In genomic region chr8:11867832-11868231, GRCm38 (mm10) we compare ENCODE assay signal across 20 mouse cellular contexts. TPM values are rescaled to one million over a fixed set of nuclear protein-coding genes. Genes with fewer than 3 reads are reported as not detected.
A peak's percentile ranks its signal among the peaks of the same experiment; 100 is the strongest.
DNase-seq lines count a peak whose midpoint lies in the region; ATAC-seq and TF ChIP-seq lines count a peak whose summit lies in the region.
"Had no signal": no experiment of that assay in that cellular context is flagged by ENCODE, and none has a peak within 500 bp of the region (broad histone marks: within the 10 kb centered on the region; RNA-seq: fewer than 3 reads in every experiment).

No protein-coding gene starts in this region.

- H3K9me3 ChIP-seq in liver, embryonic 14.5 days (ENCODE audit: control insufficient read depth, low read length): no peaks in the 10 kb centered on the region
- peaks cover 22% of the 10 kb centered on the region for H3K9me3 ChIP-seq in E14TG2a.4 (ENCODE audit: low read length)
- H3K9me3 ChIP-seq in hindbrain, embryonic 16.5 days (ENCODE audit: control insufficient read depth, low read length): peaks cover 2% of the 10 kb centered on the region
- H3K9me3 ChIP-seq: forebrain, embryonic 15.5 days; limb, embryonic 15.5 days had no signal

- TF ChIP-seq POLR2A in heart, adult 2 months (IDR thresholded peaks at IDR 0.05; ENCODE audit: insufficient read depth, low read depth, low read length): no peak
- TF ChIP-seq POLR2A in bone marrow, adult 2 months (IDR thresholded peaks at IDR 0.05; ENCODE audit: borderline replicate concordance, control insufficient read depth, low read depth, low read length): no peak

- intact Hi-C loops in heart, adult 2 months (cut with DNase I): no loop called here
- intact Hi-C loops in heart, postnatal 10 days (cut with DNase I): no loop called here

- H3K36me3 ChIP-seq in heart, adult 2 months (ENCODE audit: control insufficient read depth, insufficient read depth, low read length): no peaks in the 10 kb centered on the region
- no peaks in the 10 kb centered on the region for H3K36me3 ChIP-seq in liver, embryonic 14.5 days (replicated peaks; ENCODE audit: control insufficient read depth, insufficient read depth, low read depth)
- no peaks in the 10 kb centered on the region for H3K36me3 ChIP-seq in E14TG2a.4 (ENCODE audit: insufficient read depth, low read length)
- no peaks in the 10 kb centered on the region for H3K36me3 ChIP-seq in hindbrain, embryonic 16.5 days (ENCODE audit: control insufficient read depth, insufficient read depth, low read length)
- H3K36me3 ChIP-seq: forebrain, embryonic 15.5 days; limb, embryonic 15.5 days had no signal

- H3K9ac ChIP-seq in heart, adult 2 months (ENCODE audit: low read depth, low read length): no peak overlapping the region
- H3K9ac ChIP-seq in liver, embryonic 14.5 days (replicated peaks): no peak overlapping the region
- H3K9ac ChIP-seq in hindbrain, embryonic 16.5 days (ENCODE audit: low read depth, low read length): no peak overlapping the region
- H3K9ac ChIP-seq: forebrain, embryonic 15.5 days; limb, embryonic 15.5 days had no signal

- DNase-seq in heart, adult 2 months: no peak
- no peak for DNase-seq in heart, postnatal 10 days
- no peak for DNase-seq in liver, embryonic 14.5 days (ENCODE audit: low read depth in 3 of 3, low spot score in 3 of 3)
- no peak for DNase-seq in liver
- DNase-seq: cerebellum, adult 11 months; cerebellum, postnatal 25 days; heart, adult 18-20 months; kidney, adult 11 months; kidney, postnatal 14 days; lung, postnatal 4 days had no signal

- H3K4me3 ChIP-seq in heart, adult 2 months: no peak overlapping the region
- no peak overlapping the region for H3K4me3 ChIP-seq in liver, embryonic 14.5 days (ENCODE audit: insufficient read depth in 1 of 2, low read depth in 2 of 2, low read length in 2 of 2)
- H3K4me3 ChIP-seq in E14TG2a.4 (replicated peaks; ENCODE audit: low read length): no peak overlapping the region
- no peak overlapping the region for H3K4me3 ChIP-seq in bone marrow, adult 2 months (replicated peaks; ENCODE audit: control insufficient read depth, low read depth, low read length)
- no peak overlapping the region for H3K4me3 ChIP-seq in hindbrain, embryonic 16.5 days (ENCODE audit: low read length)
- H3K4me3 ChIP-seq: forebrain, embryonic 15.5 days; limb, embryonic 15.5 days; myocyte had no signal

- TF ChIP-seq EP300 in heart, adult 2 months (IDR thresholded peaks at IDR 0.05; ENCODE audit: insufficient read depth, low read depth, low read length): no peak
- no peak for TF ChIP-seq EP300 in liver, embryonic 14.5 days (IDR thresholded peaks at IDR 0.05; ENCODE audit: low read depth)

- no peak for ATAC-seq in liver, embryonic 14.5 days (ENCODE audit: insufficient read depth)
- no peak for ATAC-seq in granulocyte monocyte progenitor cell, adult 5-6 weeks (replicated peaks; ENCODE audit: poor library complexity, severe bottlenecking)
- ATAC-seq in hindbrain, embryonic 16.5 days: no peak
- ATAC-seq: forebrain, embryonic 15.5 days had no signal

- H3K4me1 ChIP-seq in heart, adult 2 months (ENCODE audit: control insufficient read depth, insufficient read depth, low read length): no peaks in the 10 kb centered on the region
- no peaks in the 10 kb centered on the region for H3K4me1 ChIP-seq in liver, embryonic 14.5 days (replicated peaks; ENCODE audit: control insufficient read depth in 2 of 2, insufficient read depth in 2 of 2, low read length in 1 of 2)
- H3K4me1 ChIP-seq in E14TG2a.4 (replicated peaks; ENCODE audit: low read depth, low read length): 0 out of 2 replicates have a peak, but pooled peaks cover 3% of the 10 kb centered on the region
- no peaks in the 10 kb centered on the region for H3K4me1 ChIP-seq in bone marrow, adult 2 months (ENCODE audit: control insufficient read depth, insufficient read depth, low read length)
- H3K4me1 ChIP-seq in hindbrain, embryonic 16.5 days (ENCODE audit: control insufficient read depth, insufficient read depth, low read depth, low read length): no peaks in the 10 kb centered on the region
- H3K4me1 ChIP-seq: forebrain, embryonic 15.5 days; limb, embryonic 15.5 days had no signal

- H3K27ac ChIP-seq in heart, adult 2 months: no peak overlapping the region
- H3K27ac ChIP-seq in liver, embryonic 14.5 days: no peak overlapping the region
- no peak overlapping the region for H3K27ac ChIP-seq in bone marrow, adult 2 months (ENCODE audit: control insufficient read depth, insufficient read depth, low read depth, low read length, poor library complexity)
- H3K27ac ChIP-seq in hindbrain, embryonic 16.5 days (ENCODE audit: low read depth, low read length): no peak overlapping the region
- H3K27ac ChIP-seq: forebrain, embryonic 15.5 days; limb, embryonic 15.5 days had no signal

- H3K4me2 ChIP-seq in liver, embryonic 14.5 days (ENCODE audit: low read depth): no peak overlapping the region
- H3K4me2 ChIP-seq in hindbrain, embryonic 16.5 days (ENCODE audit: low read length): no peak overlapping the region
- H3K4me2 ChIP-seq: forebrain, embryonic 15.5 days; limb, embryonic 15.5 days; midbrain, embryonic 11.5 days had no signal

- no peaks in the 10 kb centered on the region for H3K27me3 ChIP-seq in heart, adult 2 months (ENCODE audit: control insufficient read depth, insufficient read depth, low read length)
- H3K27me3 ChIP-seq in liver, embryonic 14.5 days (ENCODE audit: control insufficient read depth, insufficient read depth, low read length): no peaks in the 10 kb centered on the region
- no peaks in the 10 kb centered on the region for H3K27me3 ChIP-seq in E14TG2a.4 (ENCODE audit: insufficient read depth, low read length)
- H3K27me3 ChIP-seq in hindbrain, embryonic 16.5 days (replicated peaks; ENCODE audit: control insufficient read depth, insufficient read depth, low read length): no peaks in the 10 kb centered on the region
- H3K27me3 ChIP-seq: forebrain, embryonic 15.5 days; limb, embryonic 15.5 days had no signal

- no peaks in the 10 kb centered on the region for H3K79me2 ChIP-seq in heart, adult 2 months (replicated peaks; ENCODE audit: control insufficient read depth, insufficient read depth, low read length)

- peak; percentile 34 for TF ChIP-seq CTCF in heart, adult 2 months (IDR thresholded peaks at IDR 0.05)
- peak; percentile 68 for TF ChIP-seq CTCF in liver, embryonic 14.5 days (IDR thresholded peaks at IDR 0.05; ENCODE audit: low read depth)
- peak; percentile 75 for TF ChIP-seq CTCF in E14TG2a.4 (conservative IDR thresholded peaks at IDR 0.05; ENCODE audit: low read length)
- TF ChIP-seq CTCF in bone marrow, adult 2 months (IDR thresholded peaks at IDR 0.05; ENCODE audit: control insufficient read depth, insufficient read depth, low read length): peak; percentile 27; the same call in 1 of the 2 replicates

RNA-seq across cellular contexts. Expression of gene Tex29, which starts 27.6 kb away (rescaled TPM):
- not detected for total RNA-seq in heart, adult 2 months (2021)
- polyA plus RNA-seq in heart, adult 2 months (2012; rRNA removed): 0.38 TPM in 1 of 2 replicates, not detected in the other
- not detected for total RNA-seq in heart, postnatal 10 days (2021)
- not detected in 2 replicates for polyA plus RNA-seq in liver, embryonic 14.5 days (2012; rRNA removed)
- not detected in 2 replicates for polyA plus RNA-seq in liver, embryonic 14.5 days (2014; fragmentation: Nextera tagmentation; extraction: Ambion mirVana)
- polyA plus RNA-seq in bone marrow, adult 2 months (2011; ENCODE audit: insufficient read depth, insufficient read length, low replicate concordance, missing spikeins): not detected in 2 replicates
- total RNA-seq in granulocyte monocyte progenitor cell, adult 5-6 weeks (2014; fragmentation: Nextera tagmentation): not detected in 2 replicates
- total RNA-seq in granulocyte monocyte progenitor cell, adult 5-6 weeks (2017): not detected in 2 replicates
- 0.26 and 0.49 TPM in 2 replicates for polyA plus RNA-seq in hindbrain, embryonic 16.5 days (2015; fragmentation: Nextera tagmentation; extraction: Ambion mirVana)
- total RNA-seq: heart, adult 18-20 months; neutrophil, adult 5-6 weeks had no signal
- polyA plus RNA-seq: heart, embryonic 16.5 days; limb, embryonic 15.5 days; midbrain, embryonic 11.5 days; myocyte had no signal
